Mouse (Mus musculus) heart, adult 2 months (tissue): ENCODE data around the gene Usp29. TPM values are rescaled to one million over a fixed set of nuclear protein-coding genes. Genes with fewer than 3 reads are reported as not detected.

Experiments used
- DNase-seq, 2 experiments: peaks; one replicate each; pipeline ENCODE4 v3.0.0; 2021
- H3K27ac ChIP-seq: fragments of 200-600 bp; 2 replicates; pipeline ENCODE4 v1.8.1; 2022
- H3K27me3 ChIP-seq: fragments of 200-500 bp; 2 replicates; pipeline ENCODE4 v1.6.1; 2012; ENCODE audit warnings: mild to moderate bottlenecking, low read length, inconsistent platforms, mixed read lengths; ENCODE audit not compliant: control insufficient read depth, insufficient read depth
- H3K36me3 ChIP-seq: fragments of 200-500 bp; 2 replicates; pipeline ENCODE4 v1.6.1; 2012; ENCODE audit warnings: low read length, inconsistent platforms; ENCODE audit not compliant: control insufficient read depth, insufficient read depth
- H3K4me1 ChIP-seq: fragments of 200-500 bp; 2 replicates; pipeline ENCODE4 v1.6.1; 2011; ENCODE audit warnings: low read length; ENCODE audit not compliant: control insufficient read depth, insufficient read depth
- H3K4me3 ChIP-seq: fragments of 200-600 bp; 2 replicates; pipeline ENCODE4 v1.8.1; 2022
- H3K79me2 ChIP-seq: fragments of 200-500 bp; replicated peaks from 2 replicates; pipeline ENCODE4 v1.6.1; 2012; ENCODE audit warnings: mild to moderate bottlenecking, inconsistent platforms, low read length, moderate library complexity, mixed read lengths; ENCODE audit not compliant: control insufficient read depth, insufficient read depth
- H3K9ac ChIP-seq: fragments of 200-500 bp; 2 replicates; pipeline ENCODE4 v1.6.1; 2012; ENCODE audit warnings: low read depth, mild to moderate bottlenecking, control low read depth, inconsistent platforms, low read length, mixed read lengths
- CTCF ChIP-seq: fragments of 200-600 bp; IDR thresholded peaks from 2 replicates; pipeline ENCODE4 v1.8.1; 2022; ENCODE audit warnings: antibody characterized with exemption, mild to moderate bottlenecking, moderate library complexity
- EP300 ChIP-seq: fragments of 200-500 bp; IDR thresholded peaks from 2 replicates; pipeline ENCODE4 v1.6.1; 2011; ENCODE audit warnings: low read depth, low read length, control low read depth; ENCODE audit not compliant: insufficient read depth
- POLR2A ChIP-seq: fragments of 200-500 bp; IDR thresholded peaks from 2 replicates; pipeline ENCODE4 v1.6.1; 2011; ENCODE audit warnings: mild to moderate bottlenecking, low read depth, low read length, control low read depth; ENCODE audit not compliant: insufficient read depth
- WGBS: fragments of 180-500 bp; shearing (Covaris S2); methylation state at CpG from one replicate; pipeline ENCODE4 v1.1.7; 2018; 5-methylcytosine and 5-hydroxymethylcytosine counted together
- intact Hi-C: fragments of 180-260 bp; cut with DNase I; formaldehyde crosslinking; loops from one replicate; pipeline ENCODE4 v1.15.1; 2025
- polyA plus RNA-seq: library from polyadenylated mRNA; depleted of rRNA; stranded (reverse); fragments of >200 nt; gene quantifications from 2 replicates; pipeline ENCODE4 v1.2.3, GENCODE M21; 2012
- total RNA-seq, 2 experiments: library from RNA; stranded (reverse); gene quantifications; 2 replicates each; pipeline ENCODE4 v1.2.3; 2021

The Usp29 gene
- total and polyA plus RNA-seq, 3 experiments, result 0.11 to 0.16 TPM; not detected in 1

DNA sequence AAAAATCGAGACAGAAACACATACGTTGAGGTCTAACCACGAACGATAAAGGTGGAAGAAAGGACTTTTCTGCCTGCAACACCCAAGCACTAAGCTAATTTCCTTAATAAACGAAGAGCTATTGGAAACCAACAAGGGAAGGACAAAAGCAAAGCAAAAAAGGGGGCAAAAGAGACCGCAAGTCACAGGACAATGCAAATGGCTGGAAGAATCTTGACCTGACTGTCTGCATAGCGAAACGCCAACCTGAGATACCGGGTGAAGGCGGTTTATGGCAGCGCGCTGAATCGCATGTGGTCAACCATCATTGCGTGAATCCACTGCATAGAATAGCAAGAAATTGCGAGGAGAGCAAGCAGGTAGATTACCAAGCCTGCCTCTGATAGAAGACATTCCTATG is 423 bp downstream of the Usp29 start:
- WGBS, result 46% methylated on average over 15 of the region's 15 CpGs

DNA sequence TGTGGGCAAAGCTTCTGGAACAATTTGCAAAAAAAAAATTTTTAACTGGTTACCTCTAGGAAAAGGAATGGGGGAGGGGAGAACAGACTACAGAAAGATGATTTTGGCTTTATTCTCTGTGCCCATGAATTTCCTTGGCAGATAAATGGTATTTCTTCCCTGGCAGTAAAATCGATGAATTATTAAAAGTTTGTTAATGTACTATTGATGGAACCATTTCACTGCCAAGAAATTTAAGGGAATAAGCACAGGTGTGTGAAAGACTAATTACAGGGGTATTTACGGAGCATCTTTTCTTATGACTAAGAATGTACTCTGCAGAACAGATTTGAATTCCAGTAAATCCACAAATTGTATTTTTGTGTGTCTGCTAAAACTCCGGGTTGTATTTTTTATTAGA is 995 bp downstream of the Usp29 start:
- TF ChIP-seq POLR2A, result no peak
- no peak for TF ChIP-seq EP300
- TF ChIP-seq CTCF, result no peak
- no peak for DNase-seq

More for the DNA sequence above, 423 bp downstream of the Usp29 start:
- Histone ChIP-seq H3K27me3 (no peaks in the 10 kb centered on the region), H3K9ac (no peak overlapping the region), H3K27ac (no peak overlapping the region), H3K79me2 (no peaks in the 10 kb centered on the region), H3K36me3 (no peaks in the 10 kb centered on the region), H3K4me3 (peak overlapping the region; percentile 10; the same call in 1 of the 2 replicates), H3K4me1 (no peaks in the 10 kb centered on the region)
- TF ChIP-seq CTCF, result no peak
- TF ChIP-seq POLR2A, result no peak
- no peak for TF ChIP-seq EP300
- DNase-seq, result no peak
- intact Hi-C loops, result no loop called here

DNA sequence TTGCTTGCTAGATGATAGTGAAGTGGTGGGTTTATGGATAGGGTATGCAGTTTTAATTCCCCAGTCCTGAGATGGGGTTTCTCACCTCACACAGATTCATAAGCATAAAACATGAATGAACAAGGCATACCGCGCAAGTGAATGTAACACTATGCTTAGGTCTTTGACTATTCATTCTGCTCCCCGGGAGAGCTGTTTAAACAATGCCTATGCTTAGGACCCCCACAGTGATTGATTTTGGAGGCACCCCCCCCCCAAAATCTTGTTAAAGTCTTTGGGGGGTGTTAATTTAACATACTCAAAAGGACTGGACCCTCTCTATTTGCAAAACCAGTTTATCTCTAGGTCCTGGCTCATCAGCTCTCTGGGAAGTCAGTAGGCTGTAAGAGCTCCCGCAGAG is 1.6 kb downstream of the Usp29 start:
- H3K4me3 ChIP-seq, result no peak overlapping the region
- H3K9ac ChIP-seq, result no peak overlapping the region
- no peaks in the 10 kb centered on the region for H3K4me1 ChIP-seq
- 57% methylated on average over 4 of the region's 4 CpGs for WGBS
- H3K36me3 ChIP-seq, result no peaks in the 10 kb centered on the region
- no peak for DNase-seq
- TF ChIP-seq POLR2A, result no peak
- no peak for TF ChIP-seq CTCF
- no peak for TF ChIP-seq EP300
- intact Hi-C loops, result no loop called here
- H3K27me3 ChIP-seq, result no peaks in the 10 kb centered on the region
- no peaks in the 10 kb centered on the region for H3K79me2 ChIP-seq
- no peak overlapping the region for H3K27ac ChIP-seq

More for the DNA sequence above, 995 bp downstream of the Usp29 start:
- Histone ChIP-seq H3K4me1 (no peaks in the 10 kb centered on the region), H3K4me3 (no peak overlapping the region), H3K36me3 (no peaks in the 10 kb centered on the region), H3K27me3 (no peaks in the 10 kb centered on the region), H3K27ac (no peak overlapping the region), H3K79me2 (no peaks in the 10 kb centered on the region), H3K9ac (no peak overlapping the region)
- intact Hi-C loops, result no loop called here
- 48% methylated on average over 3 of the region's 3 CpGs for WGBS

- H3K36me3 ChIP-seq, result no peaks in the 10 kb centered on the region
- intact Hi-C loops, result no loop called here
- no peak overlapping the region for H3K9ac ChIP-seq
- H3K27ac ChIP-seq, result no peak overlapping the region
- no peak for DNase-seq
- no peaks in the 10 kb centered on the region for H3K27me3 ChIP-seq
- no peaks in the 10 kb centered on the region for H3K4me1 ChIP-seq
- TF ChIP-seq EP300, result no peak
- TF ChIP-seq CTCF, result no peak
- TF ChIP-seq POLR2A, result no peak
- H3K79me2 ChIP-seq, result no peaks in the 10 kb centered on the region
- WGBS, result 75% methylated on average over 1 of the region's 1 CpGs
- H3K4me3 ChIP-seq, result no peak overlapping the region
These were observed 5.7 kb downstream of the Usp29 start for GRCm38 (mm10) chr7:6736060-6736459.

GRCm38 (mm10) chr7:6744281-6744904 is 14.0 kb downstream of the Usp29 start:
- H3K9ac ChIP-seq, result no peak overlapping the region
- 47% methylated on average over 10 of the region's 10 CpGs for WGBS
- TF ChIP-seq EP300 (no peak), POLR2A (no peak), CTCF (no peak)
- no peak overlapping the region for H3K4me3 ChIP-seq
- no peaks in the 10 kb centered on the region for H3K79me2 ChIP-seq
- no peak for DNase-seq
- intact Hi-C loops, result loop anchor here (10.0 kb wide), 1 partner anchor 80 kb away; no protein-coding TSS in a partner anchor
- no peaks in the 10 kb centered on the region for H3K27me3 ChIP-seq
- no peak overlapping the region for H3K27ac ChIP-seq
- H3K4me1 ChIP-seq, result no peaks in the 10 kb centered on the region
- no peaks in the 10 kb centered on the region for H3K36me3 ChIP-seq

- TF ChIP-seq POLR2A, result no peak
- TF ChIP-seq EP300, result no peak
- TF ChIP-seq CTCF, result no peak
- intact Hi-C loops, result loop anchor here (10.0 kb wide), 1 partner anchor 76 kb away; no protein-coding TSS in a partner anchor
- H3K27me3 ChIP-seq, result no peaks in the 10 kb centered on the region
These were observed 18.8 kb downstream of the Usp29 start for GRCm38 (mm10) chr7:6749196-6749595.

More at GRCm38 (mm10) chr7:6749196-6749595, 18.8 kb downstream of the Usp29 start:
- H3K36me3 ChIP-seq, result no peaks in the 10 kb centered on the region
- no peak overlapping the region for H3K4me3 ChIP-seq
- WGBS, result 50% methylated on average over 7 of the region's 7 CpGs
- no peaks in the 10 kb centered on the region for H3K79me2 ChIP-seq
- DNase-seq, result peak; percentile 53 to 66
- no peak overlapping the region for H3K9ac ChIP-seq
- no peaks in the 10 kb centered on the region for H3K4me1 ChIP-seq
- no peak overlapping the region for H3K27ac ChIP-seq
